Mouse (Mus musculus): ENCODE measurements around the gene Fndc8. TPM values are rescaled to one million over a fixed set of nuclear protein-coding genes. Genes with fewer than 3 reads are reported as not detected.

Gene Fndc8
- total RNA-seq (2021), result not detected

GRCm38 (mm10) chr11:82891936-82892335 lies at the start of gene Fndc8:
Gene Fndc8 (plus strand): TSS chr11:82892124.
- no peak for DNase-seq (ENCODE audit: extremely low spot score in 1 of 2, low spot score in 1 of 2)

- DNase-seq (ENCODE audit: extremely low spot score in 1 of 2, low spot score in 1 of 2), result no peak
Measured at GRCm38 (mm10) chr11:82844771-82845414, 47.0 kb upstream of the Fndc8 start.

DNA sequence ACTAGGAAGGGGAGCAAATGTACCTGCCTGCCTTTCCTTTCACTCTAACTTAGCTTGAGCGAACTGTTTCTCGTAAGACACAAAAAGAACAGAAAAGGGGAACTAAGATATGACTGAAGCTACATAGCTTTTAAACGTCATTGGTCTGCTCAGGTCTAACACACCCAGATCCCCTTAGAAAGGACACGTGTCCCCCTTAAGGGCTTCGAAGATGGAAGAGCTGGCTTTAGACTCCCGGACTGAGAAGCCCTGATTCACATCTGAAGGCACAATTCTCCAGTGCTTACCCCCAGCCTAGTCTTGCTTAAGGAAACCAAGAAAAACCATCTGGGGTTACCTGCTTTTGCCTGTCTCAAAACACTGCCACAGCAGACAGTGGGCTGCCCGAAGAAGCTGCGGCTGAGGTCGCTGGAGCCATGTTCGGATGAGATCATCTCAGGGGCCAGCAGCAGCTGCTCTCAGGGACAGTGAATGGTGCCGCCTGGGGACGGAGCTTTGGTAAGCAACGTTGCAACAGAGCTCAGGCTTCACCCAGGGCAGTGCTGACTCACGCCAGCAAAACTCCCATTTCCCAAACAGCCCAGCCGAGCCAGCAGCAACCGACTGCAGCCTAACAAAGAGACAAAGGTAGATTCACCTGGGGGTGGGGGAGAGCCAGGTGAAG lies 46.4 kb upstream of the Fndc8 start:
- no peak for DNase-seq (ENCODE audit: extremely low spot score in 1 of 2, low spot score in 1 of 2)

- DNase-seq (ENCODE audit: extremely low spot score in 1 of 2, low spot score in 1 of 2), result no peak
Measured at GRCm38 (mm10) chr11:82846079-82846436, 45.9 kb upstream of the Fndc8 start.

GRCm38 (mm10) chr11:82846938-82847337 lies 45.0 kb upstream of the Fndc8 start:
- DNase-seq (ENCODE audit: extremely low spot score in 1 of 2, low spot score in 1 of 2), result no peak

GRCm38 (mm10) chr11:82847571-82848000 lies 44.3 kb upstream of the Fndc8 start:
- DNase-seq (ENCODE audit: extremely low spot score in 1 of 2, low spot score in 1 of 2), result no peak

- DNase-seq (ENCODE audit: extremely low spot score in 1 of 2, low spot score in 1 of 2), result no peak
Measured at GRCm38 (mm10) chr11:82850259-82850658, 41.7 kb upstream of the Fndc8 start.

GRCm38 (mm10) chr11:82852115-82852514 lies 39.8 kb upstream of the Fndc8 start:
- no peak for DNase-seq (ENCODE audit: extremely low spot score in 1 of 2, low spot score in 1 of 2)

GRCm38 (mm10) chr11:82852540-82852939 lies 39.4 kb upstream of the Fndc8 start:
- no peak for DNase-seq (ENCODE audit: extremely low spot score in 1 of 2, low spot score in 1 of 2)

GRCm38 (mm10) chr11:82852958-82853357 lies 39.0 kb upstream of the Fndc8 start:
- no peak for DNase-seq (ENCODE audit: extremely low spot score in 1 of 2, low spot score in 1 of 2)

GRCm38 (mm10) chr11:82854111-82854510 lies 37.8 kb upstream of the Fndc8 start:
- DNase-seq (ENCODE audit: extremely low spot score in 1 of 2, low spot score in 1 of 2), result no peak

DNA sequence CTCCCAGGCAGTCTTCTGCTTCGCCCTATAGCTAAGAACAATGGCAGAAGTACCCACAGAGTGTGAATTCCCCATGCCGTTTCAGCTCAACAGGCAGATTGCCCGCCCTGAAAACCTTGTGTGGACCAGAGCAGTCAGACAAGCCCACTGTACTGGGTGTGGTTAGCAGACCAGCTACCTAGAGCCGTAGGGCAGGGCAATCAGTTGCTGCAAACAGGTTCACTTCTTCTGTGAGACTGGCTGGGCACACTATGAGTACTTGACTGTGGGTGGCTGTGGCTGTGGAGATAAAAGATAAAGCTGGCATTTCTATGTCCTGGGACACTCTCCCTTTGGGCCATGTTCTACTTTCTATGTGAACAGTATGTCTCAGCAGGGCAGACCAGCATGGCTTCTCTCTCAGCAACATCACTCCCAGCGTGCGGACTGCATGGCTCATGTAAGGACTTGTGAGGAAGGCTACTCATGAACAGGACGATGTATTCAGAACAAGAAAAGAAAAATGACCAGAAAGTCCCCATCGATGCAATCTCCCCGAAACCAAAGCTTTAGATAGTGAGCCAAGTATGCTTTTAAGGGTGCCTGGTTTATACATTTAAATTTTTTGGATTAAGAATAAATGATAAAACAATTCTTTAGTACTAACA lies 36.5 kb upstream of the Fndc8 start:
- DNase-seq (ENCODE audit: extremely low spot score in 1 of 2, low spot score in 1 of 2), result no peak

DNA sequence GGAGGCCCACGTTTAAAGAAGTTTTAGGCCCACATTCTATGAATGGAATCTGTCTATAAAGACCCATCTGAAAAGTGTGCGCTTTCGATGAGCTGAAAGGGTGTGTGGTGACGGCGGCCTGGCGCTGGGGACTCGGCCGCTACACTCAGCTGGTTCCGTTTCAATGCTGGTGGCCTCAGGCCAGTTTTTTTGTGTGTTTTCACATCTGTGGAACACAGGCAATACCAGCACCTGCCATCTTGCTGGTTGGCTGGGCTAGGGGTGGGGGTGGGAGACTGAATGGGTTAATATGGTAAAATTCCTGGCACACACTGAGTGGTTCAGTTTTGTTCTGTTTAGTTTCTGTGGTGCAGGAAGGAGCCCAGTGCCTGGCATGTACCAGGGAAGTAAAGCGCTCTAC lies 35.9 kb upstream of the Fndc8 start:
- DNase-seq (ENCODE audit: extremely low spot score in 1 of 2, low spot score in 1 of 2), result no peak

- no peak for DNase-seq (ENCODE audit: extremely low spot score in 1 of 2, low spot score in 1 of 2)
Measured at GRCm38 (mm10) chr11:82857307-82857848, 34.5 kb upstream of the Fndc8 start.

- DNase-seq (ENCODE audit: extremely low spot score in 1 of 2, low spot score in 1 of 2), result no peak
Measured at GRCm38 (mm10) chr11:82860759-82861158, 31.2 kb upstream of the Fndc8 start.

GRCm38 (mm10) chr11:82861558-82861957 lies 30.4 kb upstream of the Fndc8 start:
- DNase-seq (ENCODE audit: extremely low spot score in 1 of 2, low spot score in 1 of 2), result no peak

GRCm38 (mm10) chr11:82862638-82863037 lies 29.3 kb upstream of the Fndc8 start:
- no peak for DNase-seq (ENCODE audit: extremely low spot score in 1 of 2, low spot score in 1 of 2)

DNA sequence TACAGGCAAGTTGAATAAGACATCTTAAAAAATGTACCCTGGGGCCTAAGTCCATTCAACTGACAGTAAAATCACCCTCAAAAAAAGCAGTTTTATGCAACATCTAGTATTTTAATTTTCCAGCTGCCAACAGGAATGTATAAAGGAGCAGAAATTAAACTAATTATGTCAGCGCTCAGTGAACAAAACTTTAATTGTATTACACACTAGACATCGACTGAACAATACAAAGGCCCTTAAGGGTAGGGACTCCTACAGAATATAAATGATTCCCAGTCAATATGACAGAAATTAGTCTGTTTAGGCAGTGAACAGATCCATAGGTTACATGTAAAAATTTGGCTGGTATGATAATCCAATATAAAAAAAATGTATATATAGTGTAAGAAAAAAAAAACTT lies 28.9 kb upstream of the Fndc8 start:
- DNase-seq (ENCODE audit: extremely low spot score in 1 of 2, low spot score in 1 of 2), result no peak

DNA sequence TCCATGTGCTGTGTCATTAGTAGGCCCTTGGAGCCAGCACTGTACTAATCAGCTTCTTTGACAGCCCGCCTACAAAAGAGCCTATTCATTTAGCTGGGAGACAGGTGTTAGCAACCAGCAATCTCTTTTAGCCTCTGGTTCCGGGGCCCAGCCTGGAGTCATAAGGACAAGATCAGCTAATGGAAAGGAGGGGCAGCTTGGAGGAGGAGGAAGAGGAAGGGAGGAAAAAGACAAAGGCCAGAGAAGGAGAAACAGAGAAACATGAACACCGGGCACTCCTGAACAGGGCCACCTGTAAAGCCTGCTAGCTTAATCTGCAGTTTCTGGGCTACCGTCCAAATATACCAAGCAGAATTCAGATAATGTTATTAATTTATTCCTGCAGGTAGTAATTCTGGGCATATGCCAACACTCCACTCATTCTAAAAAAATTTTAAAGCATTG lies 28.4 kb upstream of the Fndc8 start:
- DNase-seq (ENCODE audit: extremely low spot score in 1 of 2, low spot score in 1 of 2), result no peak

DNA sequence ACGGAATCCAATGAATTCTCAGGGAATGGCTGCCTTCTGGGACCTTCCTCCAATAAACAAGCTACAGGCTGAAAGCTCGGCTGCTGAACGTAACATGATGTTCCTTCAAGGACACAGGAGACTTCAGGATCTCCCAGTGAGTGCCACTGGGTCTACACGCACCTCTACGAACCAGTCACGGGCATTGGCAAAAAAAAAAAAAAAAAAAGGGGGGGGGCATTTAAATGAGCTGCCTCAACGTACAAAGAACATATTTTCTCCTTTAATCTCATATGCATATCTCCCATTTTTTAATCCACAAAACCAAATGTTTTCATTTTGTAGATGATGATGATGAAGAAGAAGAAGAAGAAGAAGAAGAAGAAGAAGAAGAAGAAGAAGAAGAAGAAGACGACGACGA lies 26.0 kb upstream of the Fndc8 start:
- DNase-seq (ENCODE audit: extremely low spot score in 1 of 2, low spot score in 1 of 2), result no peak

- DNase-seq (ENCODE audit: extremely low spot score in 1 of 2, low spot score in 1 of 2), result no peak
Measured at GRCm38 (mm10) chr11:82866850-82867564, 24.9 kb upstream of the Fndc8 start.

All from layer of hippocampus, postnatal 25 days (tissue).